Mouse (Mus musculus): ENCODE data around the gene Rere.

GRCm38 (mm10) chr4:150362858-150363257, 81.4 kb downstream of the Rere start:
- TF ChIP-seq MAFK (IDR thresholded peaks at IDR 0.05; ENCODE audit: insufficient read depth, low read depth, low read length), result no peak
- TF ChIP-seq HCFC1 (IDR thresholded peaks at IDR 0.05; ENCODE audit: borderline replicate concordance, insufficient read depth, low read length), result no peak
- no peak for TF ChIP-seq ZNF384 (IDR thresholded peaks at IDR 0.05; ENCODE audit: low read depth, low read length)
- TF ChIP-seq ZC3H11A (IDR thresholded peaks at IDR 0.05; ENCODE audit: borderline replicate concordance, low read depth, low read length), result no peak
- no peak for TF ChIP-seq CHD2 (IDR thresholded peaks at IDR 0.05; ENCODE audit: low read depth, low read length)
